Mouse (Mus musculus) C2C12 (cell line): ENCODE data around the gene Acot7.

Experiments used
- CEBPB ChIP-seq: IDR thresholded peaks from one replicate; pipeline ENCODE4 v1.6.1; 2011; ENCODE audit warnings: low read depth, mild to moderate bottlenecking, control low read depth, moderate library complexity
- CTCF ChIP-seq: IDR thresholded peaks from one replicate; pipeline ENCODE4 v1.5.1; 2011; ENCODE audit not compliant: control insufficient read depth, insufficient read depth, insufficient read length
- FOSL1 ChIP-seq: IDR thresholded peaks from one replicate; pipeline ENCODE4 v1.8.0; 2011; ENCODE audit warnings: mild to moderate bottlenecking, low read length; ENCODE audit not compliant: poor library complexity, insufficient read depth, severe bottlenecking
- MAX ChIP-seq: IDR thresholded peaks from one replicate; pipeline ENCODE4 v1.6.1; 2011; ENCODE audit warnings: mild to moderate bottlenecking, control low read depth
- MYOD1 ChIP-seq: IDR thresholded peaks from one replicate; pipeline ENCODE4 v1.6.1; 2011; ENCODE audit warnings: low read depth; ENCODE audit not compliant: control insufficient read depth, insufficient read length
- MYOG ChIP-seq: IDR thresholded peaks from one replicate; pipeline ENCODE4 v1.6.1; 2011; ENCODE audit not compliant: control insufficient read depth, insufficient read length; ENCODE audit errors: extremely low read depth
- USF1 ChIP-seq: IDR thresholded peaks from one replicate; pipeline ENCODE4 v1.6.1; 2011; ENCODE audit warnings: low read depth, mild to moderate bottlenecking, control low read depth, moderate library complexity

DNA sequence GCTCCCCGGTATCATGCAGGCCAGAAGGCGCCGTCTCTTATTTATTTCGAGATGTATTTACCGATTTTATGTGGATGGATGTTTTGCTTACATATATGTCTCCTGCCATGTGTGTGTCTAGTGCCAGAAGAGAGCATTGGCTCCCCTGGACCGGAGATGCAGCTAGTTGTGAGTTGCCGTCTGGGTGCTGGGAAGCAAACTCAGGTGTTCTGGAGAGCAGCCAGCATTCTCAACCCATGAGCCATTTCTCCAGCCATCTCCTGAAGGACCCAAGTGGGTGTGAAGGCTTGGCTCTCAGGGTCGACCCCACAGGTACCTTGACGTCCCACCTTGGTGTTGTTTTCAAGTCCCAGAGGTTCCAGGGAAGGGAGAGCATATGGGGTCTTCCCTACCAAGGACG, 4.3 kb downstream of the Acot7 start:
- TF ChIP-seq CTCF, result no peak
- no peak for TF ChIP-seq MAX
- no peak for TF ChIP-seq CEBPB
- TF ChIP-seq FOSL1, result no peak
- no peak for TF ChIP-seq MYOD1
- no peak for TF ChIP-seq USF1
- TF ChIP-seq MYOG, result no peak
